Mouse (Mus musculus): Measurements from ENCODE around the gene Crebzf. TPM values are rescaled to one million over a fixed set of nuclear protein-coding genes. Genes with fewer than 3 reads are reported as not detected.

Crebzf gene
- polyA plus RNA-seq, 1 experiment: 34.9 TPM

GRCm38 (mm10) chr7:90476313-90477245 is 34.0 kb downstream of the Crebzf start, which contains the start of gene Dlg2:
Dlg2 (plus strand) TSS chr7:90476672.
- DNase-seq (ENCODE audit: low read depth): no peak

- no peak for DNase-seq (ENCODE audit: low read depth)
These were observed 40.1 kb downstream of the Crebzf start for GRCm38 (mm10) chr7:90482607-90483006.

Other genes with a start within 250 kb of the Crebzf start
- 0.11 and 0.12 TPM in 2 replicates for gene Ccdc83, start 177.0 kb upstream of the Crebzf start, polyA plus RNA-seq (2012; rRNA removed)
- 4.8 and 6.5 TPM in 2 replicates for gene Sytl2, start 140.5 kb upstream of the Crebzf start, polyA plus RNA-seq (2012; rRNA removed)
- gene Ccdc89, start 16.2 kb upstream of the Crebzf start, polyA plus RNA-seq (2012; rRNA removed): 0.49 and 0.89 TPM in 2 replicates
- gene Tmem126a, start 14.5 kb downstream of the Crebzf start, polyA plus RNA-seq (2012; rRNA removed): 28.8 and 45.0 TPM in 2 replicates
- 9.7 and 13.0 TPM in 2 replicates for gene Tmem126b, start 33.3 kb downstream of the Crebzf start, polyA plus RNA-seq (2012; rRNA removed)
- 1.6 and 1.7 TPM in 2 replicates for gene Dlg2, start 33.9 kb downstream of the Crebzf start, polyA plus RNA-seq (2012; rRNA removed)

Data from gonadal fat pad, adult 2 months (tissue).